Mouse (Mus musculus) testis, postnatal 14 days (tissue): ENCODE measurements around the gene Cwh43.

Source experiments
- DNase-seq: peaks from one replicate; pipeline ENCODE4 v3.0.0; 2021; ENCODE audit warnings: low spot score

The Cwh43 gene

GRCm38 (mm10) chr5:73399768-73400526 is 5.9 kb upstream of the Cwh43 start:
- peak; percentile 21 for DNase-seq

DNA sequence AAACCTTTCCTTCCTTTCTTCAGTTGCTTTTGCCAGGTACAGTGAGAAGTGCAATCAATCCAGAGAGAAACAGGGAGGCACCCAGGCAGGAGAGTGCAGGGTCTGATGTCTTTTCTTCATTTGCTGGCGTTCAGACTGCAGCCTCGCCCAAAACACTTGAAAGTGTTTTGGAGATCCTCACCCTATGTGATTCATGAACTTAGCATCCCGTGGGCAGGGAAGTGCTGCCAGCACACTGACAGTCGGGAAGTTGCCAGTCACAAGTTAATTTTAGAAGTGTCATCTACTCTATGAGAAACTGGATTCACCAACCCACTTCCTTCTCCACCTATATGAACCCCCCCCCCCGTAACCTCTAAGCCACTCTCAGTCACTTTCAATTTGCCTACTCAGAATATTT is 4.5 kb upstream of the Cwh43 start:
- no peak for DNase-seq

DNA sequence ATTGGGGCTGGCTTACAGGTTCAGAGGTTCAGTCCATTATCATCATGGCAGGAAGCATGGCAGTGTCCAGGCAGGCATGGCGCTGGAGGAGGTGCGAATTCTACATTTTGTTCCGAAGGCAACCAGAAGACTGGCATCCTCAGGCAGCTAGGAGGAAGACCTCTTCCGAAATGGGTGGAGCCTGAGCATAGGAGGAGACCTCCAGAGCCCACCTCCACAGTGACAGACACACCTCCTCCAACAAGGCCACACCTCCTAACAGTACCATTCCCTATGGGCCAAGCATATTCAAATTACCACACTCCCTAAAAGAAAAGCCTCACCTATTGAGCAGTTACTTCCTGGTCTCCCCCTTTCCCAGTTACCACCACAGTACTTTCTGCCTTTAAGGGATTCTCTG is 3.0 kb upstream of the Cwh43 start:
- DNase-seq = no peak

DNA sequence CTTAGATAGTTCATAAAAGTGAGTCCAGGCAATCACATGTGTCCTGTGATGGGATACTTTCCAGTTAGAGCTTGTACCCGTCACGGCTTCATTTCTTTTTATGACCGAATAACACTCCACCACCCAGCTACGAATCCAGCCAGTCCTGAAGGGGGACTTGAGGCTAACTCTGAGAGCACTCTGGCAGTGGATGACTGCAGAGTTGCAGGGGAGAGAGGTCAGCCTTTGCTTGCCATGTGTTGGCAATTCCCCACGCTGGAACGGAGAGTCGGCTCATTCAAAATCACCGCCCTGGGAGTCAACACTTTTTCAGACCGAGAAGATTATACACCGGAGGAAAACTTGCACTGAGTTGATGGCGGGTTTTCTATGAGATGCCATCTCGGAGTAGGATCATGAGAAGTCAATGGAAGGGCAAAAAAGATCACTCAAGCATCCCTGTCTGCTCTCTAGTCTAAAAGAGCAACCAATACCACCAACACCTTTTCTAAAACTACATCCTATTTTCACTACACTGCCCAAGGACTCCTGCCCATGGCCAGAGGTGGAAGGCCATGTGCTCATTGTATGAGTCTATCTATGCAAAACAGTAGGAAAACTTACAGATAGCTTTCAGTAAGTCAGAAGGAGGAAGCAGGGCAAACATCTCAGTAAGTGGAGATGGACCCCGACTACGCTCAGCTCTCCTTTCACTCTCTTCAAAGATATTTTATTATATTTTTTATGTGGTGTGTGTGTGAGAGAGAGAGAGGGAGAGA is 2.4 kb upstream of the Cwh43 start:
- DNase-seq = no peak

GRCm38 (mm10) chr5:73404790-73405189 is 1.1 kb upstream of the Cwh43 start:
- no peak for DNase-seq

- no peak for DNase-seq
Measured at GRCm38 (mm10) chr5:73406861-73407260, 986 bp downstream of the Cwh43 start.

GRCm38 (mm10) chr5:73409970-73410369 is 4.1 kb downstream of the Cwh43 start:
- DNase-seq = no peak

GRCm38 (mm10) chr5:73411771-73412170 is 5.9 kb downstream of the Cwh43 start:
- DNase-seq = no peak

DNA sequence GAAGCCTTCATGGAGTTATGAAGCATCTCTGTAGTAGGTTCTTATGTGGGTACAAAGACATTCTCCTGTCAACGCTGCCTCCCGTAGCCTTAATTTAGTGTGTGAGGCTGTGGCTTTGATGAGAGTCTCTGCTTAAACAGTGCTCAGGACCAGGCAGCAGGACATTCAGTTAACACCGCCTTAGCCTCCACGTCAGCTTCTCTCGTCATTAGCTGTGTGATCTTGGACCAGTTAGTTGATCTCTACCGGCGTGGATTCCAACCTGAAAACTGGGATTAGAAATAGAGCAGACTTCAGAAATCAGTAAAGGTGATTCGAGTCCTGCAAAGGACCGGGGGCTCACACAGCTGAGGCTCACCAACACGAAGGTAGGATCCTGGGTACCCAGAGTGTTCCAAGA is 8.3 kb downstream of the Cwh43 start:
- no peak for DNase-seq

- DNase-seq = peak; percentile 42
Measured at GRCm38 (mm10) chr5:73419045-73419695, 13.3 kb downstream of the Cwh43 start.

DNA sequence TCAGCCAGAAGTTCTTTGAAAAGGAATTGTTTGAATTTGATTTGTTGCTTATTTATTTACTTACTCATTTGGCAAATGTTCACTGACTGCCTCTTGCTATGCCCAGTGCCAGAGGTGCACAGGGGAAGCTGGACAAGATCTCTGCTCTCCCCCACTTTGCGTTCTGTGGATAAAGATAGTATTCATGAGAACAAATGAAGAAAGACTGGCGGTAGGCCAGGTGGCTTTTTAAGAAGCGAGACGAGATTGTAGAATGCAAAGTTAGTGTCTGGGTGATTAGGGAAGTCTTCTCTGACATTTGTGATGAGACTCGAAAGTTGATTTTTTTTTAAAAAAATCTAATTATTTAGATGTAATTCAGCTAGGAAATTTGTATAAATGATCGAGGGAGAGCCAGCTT is 20.9 kb downstream of the Cwh43 start:
- DNase-seq = peak; percentile 49

- DNase-seq = peak; percentile 34
Measured at GRCm38 (mm10) chr5:73431581-73431980, 25.7 kb downstream of the Cwh43 start.

GRCm38 (mm10) chr5:73432805-73433204 is 26.9 kb downstream of the Cwh43 start:
- no peak for DNase-seq

DNA sequence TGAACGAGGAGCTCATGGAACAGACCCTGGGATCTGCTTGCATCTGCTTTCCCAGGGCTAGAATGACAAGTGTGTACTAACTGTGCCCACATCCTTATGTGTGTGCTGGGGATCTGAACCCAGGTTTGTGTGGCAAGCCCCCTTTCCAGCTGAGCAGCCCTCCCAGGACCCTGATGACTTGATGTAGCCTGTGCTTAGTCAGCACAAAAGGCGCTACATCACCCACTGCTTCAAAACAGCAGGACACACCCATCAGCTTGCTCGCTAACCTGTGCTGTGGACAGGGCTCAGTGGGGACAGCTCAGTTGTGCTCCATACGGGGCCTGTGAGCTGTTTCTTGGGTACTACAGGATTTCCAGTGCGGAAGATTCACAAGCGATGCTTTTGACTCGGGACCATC is 28.9 kb downstream of the Cwh43 start:
- DNase-seq = no peak

GRCm38 (mm10) chr5:73442176-73442575 is 36.3 kb downstream of the Cwh43 start:
- DNase-seq = no peak

DNA sequence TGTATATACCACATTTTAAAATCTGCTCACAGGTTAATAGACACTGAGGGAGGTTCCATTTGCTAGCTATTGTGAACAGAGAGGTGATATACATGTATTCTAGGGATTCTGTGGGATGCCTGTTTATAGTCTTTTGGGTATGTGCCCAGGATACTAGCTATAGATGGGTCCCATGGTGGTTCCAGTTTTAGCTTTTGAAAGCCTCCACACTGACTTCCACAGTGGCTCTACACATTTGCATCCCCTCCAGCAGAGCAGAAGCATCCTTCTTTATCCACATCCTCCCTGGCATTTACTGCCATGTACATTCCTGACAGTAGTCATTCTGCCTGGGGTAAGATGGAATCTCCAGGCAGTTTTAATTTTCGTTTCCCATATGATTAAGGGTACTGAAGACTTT is 44.4 kb downstream of the Cwh43 start:
- no peak for DNase-seq

DNA sequence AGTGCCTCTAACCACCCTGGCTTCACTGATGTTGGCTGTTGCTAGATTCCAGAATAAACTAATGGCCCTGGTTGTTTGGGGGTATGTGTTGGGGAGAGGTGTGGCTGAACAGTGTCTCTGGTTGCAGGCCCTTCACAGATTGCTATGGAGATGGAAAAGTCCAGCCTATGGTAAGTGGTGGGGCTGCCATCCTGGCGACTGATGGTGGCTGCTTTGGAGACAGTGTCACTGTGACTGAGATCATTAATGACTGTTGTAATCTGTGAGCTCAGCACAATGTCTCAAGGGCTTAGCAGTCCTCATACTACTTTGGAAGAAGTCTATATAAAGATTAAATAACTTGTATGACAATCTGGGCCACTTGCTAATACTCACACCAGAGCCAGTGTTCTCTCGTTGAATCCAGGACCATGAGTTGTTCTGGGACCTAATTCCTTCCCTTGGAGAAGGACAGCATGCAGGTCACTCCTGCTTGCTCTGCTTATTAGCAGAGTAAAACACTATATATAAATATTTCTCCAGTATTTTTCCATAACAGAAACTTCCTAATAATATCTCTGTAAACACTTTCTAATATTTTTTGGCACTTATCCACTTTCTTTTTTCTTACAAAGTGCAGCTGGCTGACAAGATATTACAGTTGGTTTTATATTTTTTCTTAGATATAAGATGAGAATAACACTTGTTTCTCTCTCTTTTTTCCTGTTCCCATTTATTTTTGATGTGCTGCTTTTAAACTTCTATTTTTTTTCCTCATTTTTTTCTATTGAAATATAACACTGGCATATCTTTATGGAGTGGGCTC is 48.8 kb downstream of the Cwh43 start:
- no peak for DNase-seq

GRCm38 (mm10) chr5:73455307-73455687 is 49.4 kb downstream of the Cwh43 start:
- no peak for DNase-seq

DNA sequence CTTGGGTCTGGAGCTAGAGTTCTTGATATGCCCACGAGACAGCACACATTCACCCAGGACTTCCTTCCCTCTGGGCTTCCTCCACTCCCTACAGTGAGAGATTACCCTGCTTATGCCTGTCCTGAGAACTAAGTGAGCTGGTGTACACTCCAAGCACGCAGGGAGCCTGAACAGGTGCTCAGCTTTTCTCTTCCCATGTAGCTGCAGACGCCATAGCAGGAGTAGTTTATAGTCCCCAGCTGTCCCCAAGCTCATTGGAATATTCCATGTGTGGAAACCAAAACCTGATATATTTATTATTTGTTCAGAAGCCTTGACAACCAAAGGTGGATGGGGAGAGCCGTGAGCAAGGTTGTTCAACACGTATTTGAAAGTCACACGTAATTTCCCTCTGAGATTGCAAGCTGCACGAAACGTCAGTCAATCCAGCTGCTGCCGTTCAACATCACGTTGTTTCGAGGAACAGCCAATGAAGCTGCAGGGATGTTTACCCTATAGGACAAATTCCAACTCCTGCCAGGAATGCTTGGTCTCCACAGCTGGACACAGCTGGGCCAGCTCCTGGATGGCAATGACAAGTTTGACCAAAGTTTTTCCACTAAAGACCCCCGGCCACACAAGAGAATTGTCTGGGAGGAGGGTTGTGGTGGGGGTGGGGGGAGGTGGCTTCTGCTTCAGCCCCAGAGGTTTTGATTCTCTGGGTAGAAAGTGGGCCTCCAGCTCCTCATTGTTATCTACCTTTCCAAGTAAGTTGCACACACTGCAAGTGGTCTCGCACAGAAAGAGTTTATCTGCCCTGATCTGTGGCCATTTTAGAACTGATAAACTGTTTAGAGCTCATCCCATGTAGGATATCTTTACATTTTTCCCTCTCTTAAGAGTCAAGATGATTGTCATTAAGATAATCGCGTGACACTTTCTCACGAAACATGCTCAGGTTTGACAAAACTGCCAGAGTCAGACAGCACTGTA is 62.9 kb downstream of the Cwh43 start:
- DNase-seq = no peak

DNA sequence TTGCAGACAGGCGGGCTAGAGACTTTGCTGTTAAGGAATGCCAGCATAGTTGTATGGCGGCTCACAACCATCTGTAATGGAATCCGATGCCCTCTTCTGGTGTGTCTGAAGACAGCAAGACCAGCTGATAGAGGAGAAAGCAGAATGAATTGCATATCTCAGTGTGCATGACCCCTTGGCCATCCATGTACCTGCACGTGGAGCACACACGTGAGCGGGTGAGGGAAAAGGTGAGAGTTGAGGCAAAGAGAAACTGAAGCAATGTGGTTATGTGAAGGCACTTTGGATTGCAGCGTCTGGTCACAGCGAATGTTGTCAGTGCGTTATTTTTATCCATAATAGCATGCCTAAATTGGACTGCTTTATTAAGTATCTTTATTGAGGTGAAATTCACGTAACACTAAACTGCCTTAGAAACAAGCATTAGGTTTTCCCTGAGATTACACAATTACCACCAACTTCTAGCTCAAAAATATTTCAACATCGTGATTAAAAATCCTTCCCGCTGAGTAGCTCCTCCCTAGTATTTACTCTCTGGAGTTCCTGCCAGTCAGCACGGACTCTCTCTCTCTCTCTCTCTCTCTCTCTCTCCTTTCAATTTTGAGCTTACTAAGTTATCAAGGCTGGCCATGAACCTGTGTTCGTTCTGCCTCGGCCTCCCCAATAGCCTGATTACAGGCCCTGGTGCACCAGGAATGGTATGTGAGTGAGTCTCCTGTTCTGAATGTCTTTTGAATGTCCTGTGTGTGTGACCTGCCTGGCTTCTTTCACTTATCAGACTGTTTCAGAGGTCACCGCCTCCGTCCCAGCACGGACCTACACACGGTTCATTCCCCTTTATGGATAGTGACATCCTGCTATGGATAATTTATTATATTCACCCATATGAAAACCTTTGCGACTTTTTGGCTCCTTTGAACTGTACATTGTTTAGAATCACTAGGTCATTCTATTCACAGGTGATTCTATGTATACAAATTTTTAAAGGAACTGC is 68.8 kb downstream of the Cwh43 start:
- DNase-seq = no peak
